Mouse (Mus musculus) lung, adult 2 months (tissue): ENCODE measurements around the gene Mapk14. TPM values are rescaled to one million over a fixed set of nuclear protein-coding genes. Genes with fewer than 3 reads are reported as not detected.
"Not testable (repeated sequence)": the region's sequence is repeated elsewhere in the genome, so short reads cannot be mapped to it uniquely, and the experiment has no call there.

Source experiments
- DNase-seq: peaks from one replicate; pipeline ENCODE4 v3.0.0; 2022
- H3K4me1 ChIP-seq: fragments of 200-500 bp; 2 replicates; pipeline ENCODE4 v1.6.1; 2011; ENCODE audit warnings: low read length; ENCODE audit not compliant: control insufficient read depth, insufficient read depth
- H3K4me3 ChIP-seq: fragments of 200-500 bp; replicated peaks from 2 replicates; pipeline ENCODE3; 2011; ENCODE audit warnings: low read depth, mild to moderate bottlenecking, control low read depth, low read length; ENCODE audit errors: extremely low read depth
- CTCF ChIP-seq: fragments of 200-500 bp; IDR thresholded peaks from 2 replicates; pipeline ENCODE4 v1.5.1; 2011; ENCODE audit warnings: mild to moderate bottlenecking, low read length, control low read depth; ENCODE audit not compliant: insufficient read depth
- POLR2A ChIP-seq: fragments of 200-500 bp; IDR thresholded peaks from 2 replicates; pipeline ENCODE4 v1.6.1; 2011; ENCODE audit warnings: low read depth, mild to moderate bottlenecking, control low read depth, low read length, borderline replicate concordance; ENCODE audit errors: extremely low read depth
- WGBS: fragments of 180-500 bp; shearing (Covaris S2); methylation state at CpG from one replicate; pipeline ENCODE4 v1.1.7; 2018; 5-methylcytosine and 5-hydroxymethylcytosine counted together
- polyA plus RNA-seq: library from polyadenylated mRNA; depleted of rRNA; stranded (reverse); fragments of >200 nt; gene quantifications from 2 replicates; pipeline ENCODE4 v1.2.3, GENCODE M21; 2012

Gene Mapk14
- polyA plus RNA-seq, 1 experiment, result 97.5 TPM

- Histone ChIP-seq H3K4me1 (no peaks in the 10 kb centered on the region), H3K4me3 (no peak overlapping the region)
- WGBS, result 10% methylated on average over 3 of the region's 3 CpGs
- TF ChIP-seq POLR2A, result no peak
- peak; percentile 93 for TF ChIP-seq CTCF
- peak; percentile 68 for DNase-seq
These were observed 70.7 kb downstream of the Mapk14 start for GRCm38 (mm10) chr17:28761871-28762270.

- TF ChIP-seq CTCF, result no peak
- TF ChIP-seq POLR2A, result no peak
- DNase-seq, result no peak
- WGBS, result 33% methylated on average over 3 of the region's 3 CpGs
- Histone ChIP-seq H3K4me1 (no peaks in the 10 kb centered on the region), H3K4me3 (no peak overlapping the region)
These were observed 75.1 kb downstream of the Mapk14 start for GRCm38 (mm10) chr17:28766203-28766602.

- Histone ChIP-seq H3K4me3 (no peak overlapping the region), H3K4me1 (no peaks in the 10 kb centered on the region)
- TF ChIP-seq CTCF (no peak), POLR2A (no peak)
- WGBS, result 71% methylated on average over 11 of the region's 11 CpGs
- DNase-seq, result no peak
These were observed 75.8 kb downstream of the Mapk14 start for GRCm38 (mm10) chr17:28766781-28767515.

GRCm38 (mm10) chr17:28769121-28769874 lies 78.2 kb downstream of the Mapk14 start, which contains the start of gene Mapk13:
Mapk13 (plus strand) TSS chr17:28769297.
- Histone ChIP-seq H3K4me3 (peak within 1 kb of the TSS; percentile 55), H3K4me1 (no peaks in the 10 kb centered on the region)
- WGBS, result 1% methylated on average over 58 of the region's 58 CpGs
- TF ChIP-seq POLR2A, result no peak
- no peak for TF ChIP-seq CTCF
- DNase-seq, result peak; percentile 41

GRCm38 (mm10) chr17:28769875-28770421 lies 78.8 kb downstream of the Mapk14 start:
- Histone ChIP-seq H3K4me3 (peak overlapping the region; percentile 55), H3K4me1 (no peaks in the 10 kb centered on the region)
- TF ChIP-seq CTCF, result no peak
- TF ChIP-seq POLR2A, result no peak
- peak; percentile 54 for DNase-seq
- WGBS, result 1% methylated on average over 24 of the region's 24 CpGs

- WGBS, result 84% methylated on average over 5 of the region's 5 CpGs
- no peak for TF ChIP-seq CTCF
- no peak for TF ChIP-seq POLR2A
- no peak for DNase-seq
- no peak overlapping the region for H3K4me3 ChIP-seq
- H3K4me1 ChIP-seq, result no peaks in the 10 kb centered on the region
These were observed 80.2 kb downstream of the Mapk14 start for GRCm38 (mm10) chr17:28771289-28771688.

GRCm38 (mm10) chr17:28774303-28774702 lies 83.2 kb downstream of the Mapk14 start:
- not testable (repeated sequence) for DNase-seq, H3K4me1 ChIP-seq, H3K4me3 ChIP-seq
- over 99% methylated on average over 8 of the region's 9 CpGs for WGBS

GRCm38 (mm10) chr17:28775161-28775560 lies 84.0 kb downstream of the Mapk14 start:
- no peak overlapping the region for H3K4me3 ChIP-seq
- WGBS, result 73% methylated on average over 4 of the region's 4 CpGs
- DNase-seq, result no peak
- H3K4me1 ChIP-seq, result no peaks in the 10 kb centered on the region
- TF ChIP-seq POLR2A, result no peak
- TF ChIP-seq CTCF, result no peak

GRCm38 (mm10) chr17:28776817-28777216 lies 85.7 kb downstream of the Mapk14 start:
- Histone ChIP-seq H3K4me1 (no peaks in the 10 kb centered on the region), H3K4me3 (no peak overlapping the region)
- TF ChIP-seq POLR2A, result no peak
- no peak for TF ChIP-seq CTCF
- 93% methylated on average over 3 of the region's 3 CpGs for WGBS
- DNase-seq, result no peak
